Mouse (Mus musculus) heart, postnatal 36 days (tissue): Measurements from ENCODE around the gene Defb13. TPM values are rescaled to one million over a fixed set of nuclear protein-coding genes. Genes with fewer than 3 reads are reported as not detected.

Source experiments
- total RNA-seq, 2 experiments: library from RNA; stranded (reverse); gene quantifications; 2 replicates each; pipeline ENCODE4 v1.2.3; 2021

The Defb13 gene
- total RNA-seq, 2 experiments from 2014 or later: not detected

Other genes starting within 250 kb of the Defb13 start
- gene AY761184, start 243.1 kb upstream of the Defb13 start, total RNA-seq: not detected
- not detected for gene Defa24, start 212.3 kb upstream of the Defb13 start, total RNA-seq
- not detected for gene Defb50, start 123.2 kb upstream of the Defb13 start, total RNA-seq
- gene Defb2, start 106.8 kb upstream of the Defb13 start, total RNA-seq: not detected
- gene Defb10, start 87.9 kb upstream of the Defb13 start, total RNA-seq: not detected
- gene Defb9, start 61.3 kb upstream of the Defb13 start, total RNA-seq: not detected
- gene Defb11, start 40.4 kb upstream of the Defb13 start, total RNA-seq: not detected
- gene Defb15, start 14.1 kb upstream of the Defb13 start, total RNA-seq: not detected
- gene Defb35, start 8.4 kb upstream of the Defb13 start, total RNA-seq: not detected
- not detected for gene Fam90a1a, start 12.0 kb downstream of the Defb13 start, total RNA-seq
- not detected for gene Ccdc70, start 23.0 kb downstream of the Defb13 start, total RNA-seq
- under 1 TPM; 0.08 TPM for gene Atp7b, start 113.5 kb downstream of the Defb13 start, total RNA-seq
- 1 to 10 TPM; 6.9 to 8.8 TPM for gene Alg11, start 114.0 kb downstream of the Defb13 start, total RNA-seq
- gene Nek5, start 178.3 kb downstream of the Defb13 start, total RNA-seq: not detected
- 1 to 10 TPM; 1.6 to 2.1 TPM for gene Nek3, start 219.7 kb downstream of the Defb13 start, total RNA-seq
- gene Ckap2, start 239.1 kb downstream of the Defb13 start, total RNA-seq: 1 to 10 TPM in 1 of 2 experiments, under 1 TPM in 1; 0.76 to 1.1 TPM
- 10 to 100 TPM; 23.7 to 31.2 TPM for gene Vps36, start 246.0 kb downstream of the Defb13 start, total RNA-seq